Mouse (Mus musculus) heart, embryonic 11.5 days (tissue): ENCODE measurements at regions not wholly inside any gene's neighbourhood (a gene's known extent, or its start where the extent isn't known, plus 50 kb on each side); places are given as distances from the start of the nearest gene placed in this dataset.

ENCODE experiments used
- ATAC-seq: fragments of 200-750 bp; cut with Nextera tagmentation; replicated peaks from 2 replicates; pipeline ENCODE4 v1.8.0; 2017; ENCODE audit warnings: moderate library complexity; ENCODE audit not compliant: insufficient number of reproducible peaks, low FRiP score, low TSS enrichment
- H3K27ac ChIP-seq: fragments of 300-500 bp; sonication (generic); 2 replicates; pipeline ENCODE4 v1.5.1; 2014; ENCODE audit warnings: mild to moderate bottlenecking, low read depth, low read length
- H3K27me3 ChIP-seq: fragments of 300-500 bp; sonication (generic); 2 replicates; pipeline ENCODE4 v1.6.1; 2014; ENCODE audit warnings: mild to moderate bottlenecking, low read length, mixed read lengths; ENCODE audit not compliant: control insufficient read depth, insufficient read depth
- H3K36me3 ChIP-seq: fragments of 300-500 bp; sonication (generic); 2 replicates; pipeline ENCODE4 v1.6.1; 2014; ENCODE audit warnings: mild to moderate bottlenecking, low read length, moderate library complexity, mixed read lengths; ENCODE audit not compliant: control insufficient read depth, insufficient read depth
- H3K4me1 ChIP-seq: fragments of 300-500 bp; sonication (generic); 2 replicates; pipeline ENCODE4 v1.6.1; 2014; ENCODE audit warnings: low read length; ENCODE audit not compliant: control insufficient read depth, insufficient read depth
- H3K4me2 ChIP-seq: fragments of 300-500 bp; sonication (generic); 2 replicates; pipeline ENCODE4 v1.6.1; 2014; ENCODE audit warnings: mild to moderate bottlenecking, moderate library complexity
- H3K4me3 ChIP-seq: fragments of 300-500 bp; sonication (generic); 2 replicates; pipeline ENCODE4 v1.5.1; 2014; ENCODE audit warnings: low read depth, low read length
- H3K9ac ChIP-seq: fragments of 300-500 bp; sonication (generic); 2 replicates; pipeline ENCODE4 v1.6.1; 2014; ENCODE audit warnings: mild to moderate bottlenecking, low read depth, low read length, moderate library complexity
- H3K9me3 ChIP-seq: fragments of 300-500 bp; sonication (generic); replicated peaks from 2 replicates; pipeline ENCODE4 v1.6.1; 2016; ENCODE audit warnings: low read length; ENCODE audit not compliant: control insufficient read depth
- WGBS: fragments of 180-500 bp; shearing (Covaris S2); extraction: QIAGEN DNeasy Blood & Tissue Kit; methylation state at CpG from one replicate; pipeline ENCODE4 v1.1.7; 2014; ENCODE audit not compliant: insufficient replicate concordance; 5-methylcytosine and 5-hydroxymethylcytosine counted together

DNA sequence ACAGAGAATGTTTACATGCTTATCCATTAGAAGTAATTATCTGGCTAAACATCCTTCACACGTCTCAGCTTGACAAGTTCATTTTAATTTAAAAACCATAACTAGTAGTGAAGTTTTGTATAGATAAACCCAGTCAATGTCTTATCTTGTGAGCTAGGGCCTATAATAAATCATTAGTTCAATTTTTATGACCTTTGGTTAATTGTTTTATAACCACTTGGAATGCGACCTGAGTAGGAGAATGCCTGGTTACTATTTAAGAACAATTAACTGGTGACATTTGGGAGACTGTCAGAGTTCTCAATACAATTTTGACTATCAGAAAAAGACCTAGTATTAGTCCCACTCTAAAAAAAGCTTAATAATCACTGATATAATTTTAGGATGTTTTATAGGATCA is 813.6 kb downstream of the Gm9008 start:
- no peak for ATAC-seq

DNA sequence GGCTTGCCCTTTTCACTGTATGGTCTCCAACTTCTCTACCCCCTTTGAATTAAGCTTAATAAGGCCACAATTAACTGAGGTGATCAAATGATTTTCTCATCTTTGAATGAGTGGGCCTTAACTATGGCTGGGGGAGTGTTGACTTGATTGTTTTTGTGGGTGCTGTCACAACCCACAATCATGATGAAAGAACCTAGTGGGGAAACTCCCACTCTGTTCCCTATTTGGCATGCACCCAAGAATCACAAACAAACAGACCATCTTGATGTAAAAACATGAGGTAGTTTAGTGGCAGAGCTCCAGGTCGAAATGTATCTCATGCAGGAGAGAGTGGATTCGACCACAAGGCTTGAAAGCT is 853.2 kb downstream of the Gm9008 start:
- 78% methylated on average over 2 of the region's 2 CpGs for WGBS
- ATAC-seq: no peak
- H3K4me2 ChIP-seq: no peak overlapping the region

More for the DNA sequence above, 813.6 kb downstream of the Gm9008 start:
- Histone ChIP-seq H3K27me3 (no peaks in the 10 kb centered on the region), H3K27ac (no peak overlapping the region), H3K4me3 (no peak overlapping the region), H3K4me2 (no peak overlapping the region), H3K4me1 (no peaks in the 10 kb centered on the region), H3K9ac (no peak overlapping the region), H3K9me3 (no peaks in the 10 kb centered on the region), H3K36me3 (no peaks in the 10 kb centered on the region)
- 86% methylated on average over 2 of the region's 2 CpGs for WGBS

DNA sequence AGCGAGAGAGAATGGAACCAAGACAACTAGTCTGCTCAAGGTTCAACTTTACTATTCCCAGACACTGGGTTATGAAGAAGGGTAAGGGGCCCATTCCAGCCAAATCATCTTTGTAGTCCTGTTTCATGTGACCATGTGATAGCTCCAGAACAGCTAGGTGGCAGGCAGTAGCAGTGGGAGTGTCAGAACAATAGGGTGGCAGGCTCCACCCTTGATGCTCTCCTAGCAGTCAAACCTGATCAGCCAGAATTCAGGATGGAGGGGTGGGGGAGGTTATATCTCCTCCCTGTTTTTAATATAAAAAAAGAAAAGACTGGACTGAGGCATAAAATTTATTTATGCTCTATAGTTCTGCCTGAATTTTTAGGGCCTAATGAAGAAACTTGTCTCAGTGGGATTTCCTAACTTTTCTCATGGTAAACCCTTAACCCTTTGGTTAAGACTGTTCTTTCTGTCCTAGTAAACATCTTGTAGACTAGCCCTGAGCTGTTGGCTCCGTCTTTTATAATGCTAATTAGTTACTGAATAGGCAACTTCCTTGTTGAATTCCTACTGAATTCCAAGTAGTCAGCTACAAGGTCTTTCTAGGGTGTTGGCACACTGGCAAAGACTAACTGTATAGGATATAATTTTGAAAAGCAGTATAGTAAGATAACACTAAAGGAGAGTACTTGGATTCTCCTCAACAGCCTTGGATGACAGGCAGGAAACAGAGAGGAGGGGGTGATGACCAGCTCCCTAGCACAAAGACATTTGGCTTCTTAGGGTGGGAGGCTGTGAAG is 853.8 kb downstream of the Gm9008 start:
- Histone ChIP-seq H3K27me3 (no peaks in the 10 kb centered on the region), H3K4me2 (no peak overlapping the region), H3K9me3 (no peaks in the 10 kb centered on the region), H3K4me3 (no peak overlapping the region), H3K36me3 (no peaks in the 10 kb centered on the region), H3K4me1 (no peaks in the 10 kb centered on the region), H3K27ac (no peak overlapping the region), H3K9ac (no peak overlapping the region)
- no peak for ATAC-seq
- 66% methylated on average over 2 of the region's 2 CpGs for WGBS

More for the DNA sequence above, 853.2 kb downstream of the Gm9008 start:
- H3K9me3 ChIP-seq: no peaks in the 10 kb centered on the region
- H3K9ac ChIP-seq: no peak overlapping the region
- H3K27ac ChIP-seq: no peak overlapping the region
- no peaks in the 10 kb centered on the region for H3K27me3 ChIP-seq
- H3K36me3 ChIP-seq: no peaks in the 10 kb centered on the region
- H3K4me3 ChIP-seq: no peak overlapping the region
- H3K4me1 ChIP-seq: no peaks in the 10 kb centered on the region

DNA sequence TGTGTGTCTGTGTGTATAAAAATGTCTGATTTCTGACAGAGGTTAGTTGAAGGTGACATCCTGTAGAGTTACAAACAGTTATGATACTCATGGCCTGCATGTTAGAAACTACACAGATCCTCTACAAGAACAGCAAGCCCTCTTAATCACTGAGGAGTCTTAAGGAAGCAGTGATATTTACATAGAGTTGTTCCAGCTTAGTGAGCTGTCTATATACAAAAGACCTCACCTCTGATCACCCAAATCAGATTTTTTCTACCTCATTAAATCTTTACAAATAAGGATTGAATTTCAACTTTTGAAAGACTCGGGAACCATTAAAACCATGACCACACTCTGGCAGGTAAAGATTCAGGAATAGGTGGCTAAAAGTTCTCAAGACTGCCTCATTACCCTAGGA is 861.5 kb downstream of the Gm9008 start:
- no peak for ATAC-seq
- Histone ChIP-seq H3K9me3 (no peaks in the 10 kb centered on the region), H3K4me3 (no peak overlapping the region), H3K27ac (no peak overlapping the region), H3K4me1 (no peaks in the 10 kb centered on the region), H3K9ac (no peak overlapping the region), H3K27me3 (no peaks in the 10 kb centered on the region), H3K4me2 (no peak overlapping the region), H3K36me3 (no peaks in the 10 kb centered on the region)
- 76% methylated on average over 1 of the region's 1 CpGs for WGBS

DNA sequence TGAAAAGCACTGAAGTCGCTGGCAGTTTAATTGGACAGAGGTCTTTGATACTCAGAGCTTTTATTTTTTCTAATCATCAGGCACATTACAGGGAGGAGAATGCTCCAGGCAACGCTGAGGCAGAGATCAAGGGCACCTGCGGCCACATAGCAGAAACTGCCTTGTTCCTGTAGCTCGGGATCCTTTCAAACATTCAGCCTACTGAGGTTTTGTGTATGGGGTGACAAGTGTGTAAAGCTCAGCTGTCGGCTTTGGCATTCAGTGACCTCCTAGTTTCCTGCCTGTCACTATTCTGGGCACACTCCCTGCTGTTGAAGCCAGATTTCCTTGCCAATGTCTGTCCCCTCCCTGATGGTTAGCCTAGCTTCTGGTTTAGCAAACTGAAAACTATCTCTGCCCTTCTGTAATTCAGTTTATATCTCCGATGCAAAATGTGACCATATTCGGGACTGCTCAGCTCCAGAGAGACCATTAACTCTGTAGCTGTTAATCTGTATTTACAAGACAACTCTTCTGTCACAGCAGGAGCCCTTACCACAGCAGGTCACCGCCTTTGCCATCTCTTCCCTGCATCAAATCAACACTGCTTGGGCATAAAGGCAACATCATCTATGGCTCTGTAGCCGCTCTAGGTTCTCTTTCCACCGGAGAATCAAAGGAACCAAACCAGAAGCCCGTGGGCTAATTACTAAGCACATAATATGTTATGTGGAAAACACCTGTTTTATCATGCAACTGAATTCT is 894.9 kb downstream of the Gm9008 start:
- Histone ChIP-seq H3K9ac (no peak overlapping the region), H3K36me3 (no peaks in the 10 kb centered on the region), H3K27me3 (no peaks in the 10 kb centered on the region), H3K9me3 (no peaks in the 10 kb centered on the region), H3K4me3 (no peak overlapping the region), H3K4me2 (peak overlapping the region; percentile 1; the same call in 1 of the 2 replicates), H3K27ac (no peak overlapping the region), H3K4me1 (no peaks in the 10 kb centered on the region)
- WGBS: 17% methylated on average over 11 of the region's 11 CpGs
- ATAC-seq: no peak

DNA sequence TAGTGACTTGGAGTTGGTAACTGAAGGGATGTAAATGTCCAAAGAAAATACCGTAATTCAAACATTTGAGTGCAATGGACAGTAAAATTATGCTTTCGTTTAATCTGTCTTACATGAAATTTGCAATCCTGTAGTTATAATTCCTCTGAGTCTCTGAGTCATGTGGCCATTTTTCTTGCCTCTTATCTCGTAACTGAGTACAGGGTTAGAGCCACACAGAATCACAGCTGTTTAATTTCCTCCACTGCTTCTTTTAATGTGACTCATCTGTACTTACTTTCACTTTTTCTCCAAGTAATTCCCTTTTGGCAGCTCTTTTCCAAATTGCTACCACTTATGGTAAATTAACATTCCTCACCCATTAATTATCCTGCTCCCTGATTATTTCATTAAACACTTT is 939.2 kb downstream of the Gm9008 start:
- H3K4me2 ChIP-seq: no peak overlapping the region
- H3K36me3 ChIP-seq: no peaks in the 10 kb centered on the region
- ATAC-seq: no peak
- WGBS: 75% methylated on average over 3 of the region's 3 CpGs
- no peak overlapping the region for H3K27ac ChIP-seq
- no peaks in the 10 kb centered on the region for H3K4me1 ChIP-seq
- H3K4me3 ChIP-seq: no peak overlapping the region
- no peaks in the 10 kb centered on the region for H3K27me3 ChIP-seq
- H3K9ac ChIP-seq: no peak overlapping the region
- no peaks in the 10 kb centered on the region for H3K9me3 ChIP-seq

DNA sequence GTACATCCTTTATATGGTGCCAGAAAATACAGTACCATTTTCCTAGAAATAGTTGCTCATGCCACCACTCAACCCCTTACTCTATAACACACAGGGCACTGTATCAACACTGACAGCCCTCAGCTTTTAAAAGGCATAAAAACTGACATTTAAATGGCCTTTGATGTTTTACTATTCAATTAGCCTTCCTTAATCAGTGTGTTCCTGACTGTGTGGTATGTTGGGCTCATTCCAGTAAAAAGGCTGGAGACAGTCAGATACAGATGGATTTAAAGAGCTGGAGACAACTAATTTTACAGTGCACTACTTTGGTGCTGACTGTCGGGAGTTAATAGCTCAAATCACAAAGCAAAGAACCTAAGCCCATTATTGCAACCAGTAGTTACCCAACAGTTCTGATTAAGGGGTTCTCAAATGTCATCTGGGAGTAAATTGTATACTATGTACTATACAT is 955.3 kb downstream of the Gm9008 start:
- H3K27me3 ChIP-seq: no peaks in the 10 kb centered on the region
- H3K27ac ChIP-seq: no peak overlapping the region
- ATAC-seq: no peak
- H3K9me3 ChIP-seq: no peaks in the 10 kb centered on the region
- 82% methylated on average over 1 of the region's 1 CpGs for WGBS
- H3K9ac ChIP-seq: no peak overlapping the region
- no peaks in the 10 kb centered on the region for H3K36me3 ChIP-seq
- no peak overlapping the region for H3K4me2 ChIP-seq
- H3K4me1 ChIP-seq: no peaks in the 10 kb centered on the region
- H3K4me3 ChIP-seq: no peak overlapping the region

DNA sequence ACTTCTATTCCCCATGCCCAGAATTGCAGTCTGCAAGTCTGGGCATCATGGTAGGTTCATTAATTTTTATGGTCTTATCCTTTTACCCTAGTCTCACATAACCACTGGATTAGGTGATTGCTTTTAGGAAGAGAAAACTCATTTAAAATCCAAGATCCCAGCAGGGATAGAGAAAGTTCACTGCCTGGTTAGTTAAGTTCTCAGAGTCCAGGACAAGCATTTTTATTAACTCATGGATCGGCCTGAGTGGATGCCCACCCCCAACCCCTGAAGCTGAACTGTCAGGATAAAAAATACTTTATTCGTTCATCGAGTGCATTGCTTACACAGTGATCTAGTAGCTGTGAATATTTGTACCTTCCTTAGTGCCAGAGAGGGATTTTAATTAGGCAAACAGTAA is 957.9 kb downstream of the Gm9008 start:
- H3K4me3 ChIP-seq: no peak overlapping the region
- no peaks in the 10 kb centered on the region for H3K9me3 ChIP-seq
- WGBS: 78% methylated on average over 3 of the region's 3 CpGs
- ATAC-seq: no peak
- H3K36me3 ChIP-seq: no peaks in the 10 kb centered on the region
- H3K27me3 ChIP-seq: no peaks in the 10 kb centered on the region
- H3K4me2 ChIP-seq: no peak overlapping the region
- H3K9ac ChIP-seq: no peak overlapping the region
- H3K27ac ChIP-seq: no peak overlapping the region
- no peaks in the 10 kb centered on the region for H3K4me1 ChIP-seq
